Mouse (Mus musculus): ENCODE results near the gene Gpr27.

Gene Gpr27

DNA sequence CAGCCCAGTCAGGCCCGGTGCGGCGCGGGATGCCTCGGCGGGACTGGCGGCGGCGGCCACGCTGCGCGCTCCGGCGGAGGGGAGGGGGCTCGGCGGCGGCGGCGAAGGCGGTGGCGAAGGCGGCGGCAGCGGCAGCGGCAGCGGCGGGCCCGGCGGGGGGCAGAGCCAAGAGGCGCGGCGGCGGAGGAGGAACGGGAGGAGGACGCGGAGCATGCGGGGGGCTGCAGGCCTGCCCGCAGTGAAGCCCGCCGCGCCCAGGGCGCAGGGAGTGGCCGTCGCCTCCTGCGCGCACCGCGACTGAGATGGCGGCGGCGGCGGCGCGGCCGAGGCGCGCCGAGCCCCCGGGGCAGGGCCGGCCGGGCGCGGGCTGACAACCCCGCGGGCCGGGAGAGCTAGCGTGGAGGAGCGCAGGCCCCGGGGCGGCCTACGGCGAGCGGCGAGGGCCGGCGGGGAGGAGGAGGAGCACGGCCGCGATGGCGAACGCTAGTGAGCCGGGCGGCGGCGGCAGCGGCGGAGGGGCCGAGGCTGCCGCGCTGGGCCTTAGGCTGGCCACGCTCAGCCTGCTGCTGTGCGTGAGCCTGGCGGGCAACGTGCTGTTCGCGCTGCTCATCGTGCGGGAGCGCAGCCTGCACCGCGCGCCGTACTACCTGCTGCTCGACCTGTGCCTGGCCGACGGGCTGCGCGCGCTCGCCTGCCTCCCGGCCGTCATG, at the start of gene Gpr27:
TSS of gene Gpr27 (plus strand) at position 474 of the 710 bp plus-strand sequence.
- peak; percentile 64 for ATAC-seq (ENCODE audit: insufficient number of reproducible peaks, low FRiP score, low TSS enrichment)

DNA sequence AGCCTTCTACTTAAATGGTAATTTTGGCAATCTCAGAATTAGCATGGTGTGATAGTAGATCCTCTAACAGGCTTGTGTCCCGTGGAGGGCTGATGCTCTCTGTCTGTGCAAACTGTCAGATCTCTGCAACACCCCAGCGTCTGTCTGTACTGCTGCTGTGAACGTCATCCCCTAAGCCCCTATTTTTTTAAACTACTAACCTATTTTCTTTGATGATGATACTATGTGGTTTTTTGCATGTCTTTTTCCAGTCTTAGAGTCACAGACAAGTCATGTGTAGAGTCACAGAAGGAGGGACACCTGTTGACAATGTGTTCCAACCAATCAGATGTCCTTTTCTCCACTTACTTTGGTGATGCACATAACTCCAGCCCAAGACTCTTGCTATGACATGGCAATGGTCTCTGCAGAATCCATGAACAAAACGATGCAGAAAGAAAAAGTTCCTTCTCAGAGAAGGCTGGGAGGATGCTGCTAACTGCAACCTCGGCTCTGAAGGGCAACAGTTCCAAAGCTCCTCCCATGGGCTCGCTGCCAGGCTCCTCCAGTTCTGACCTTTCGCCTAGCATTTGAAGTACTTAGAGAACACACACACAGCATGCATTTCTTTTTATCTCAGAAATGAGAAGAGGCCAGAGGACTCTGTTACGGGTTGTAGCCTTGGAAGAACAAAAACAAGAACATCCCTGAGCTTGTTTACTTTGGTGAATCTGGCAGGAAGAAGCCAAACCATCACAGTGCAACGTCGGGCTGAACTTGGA, 48.9 kb upstream of the Gpr27 start:
- ATAC-seq (ENCODE audit: insufficient number of reproducible peaks, low FRiP score, low TSS enrichment): no peak

DNA sequence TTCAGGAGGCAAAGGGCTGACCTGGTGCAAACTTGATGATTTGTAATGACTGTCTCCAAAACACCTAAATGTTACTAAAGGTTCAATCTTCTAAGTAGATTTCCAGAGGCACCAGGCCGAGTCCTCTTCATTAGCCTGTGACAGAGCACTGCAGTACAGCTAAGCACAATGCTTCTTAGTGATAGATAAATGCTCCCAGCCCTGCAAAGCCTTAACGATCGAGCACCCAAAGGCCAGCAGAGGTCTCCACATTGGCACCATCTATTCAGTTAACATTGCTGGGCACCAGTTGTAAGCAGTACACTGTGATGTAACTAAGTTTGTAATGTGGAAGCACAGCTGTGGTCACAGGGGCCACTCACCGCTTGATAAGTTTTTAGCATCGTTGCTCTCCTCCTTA, 48.1 kb upstream of the Gpr27 start:
- no peak for ATAC-seq (ENCODE audit: insufficient number of reproducible peaks, low FRiP score, low TSS enrichment)

DNA sequence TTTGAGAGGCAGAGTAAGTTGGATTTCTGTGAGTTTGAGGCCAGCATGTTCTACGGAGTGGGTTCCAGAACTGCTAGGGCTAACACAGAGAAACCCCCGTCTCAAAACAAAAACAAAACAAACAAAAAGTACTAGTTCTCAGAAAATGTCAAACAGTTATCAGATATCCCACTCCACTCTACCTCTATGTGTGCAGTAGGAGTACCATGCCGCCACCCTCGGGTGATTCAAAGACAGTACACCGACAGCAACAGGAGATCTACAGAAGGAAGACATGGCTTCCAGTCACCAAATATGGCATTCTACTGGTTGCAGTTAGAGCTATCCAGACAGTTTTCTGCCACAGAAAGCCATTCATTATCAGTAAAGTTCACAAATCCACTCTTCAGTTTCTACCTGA, 47.6 kb upstream of the Gpr27 start:
- no peak for ATAC-seq (ENCODE audit: insufficient number of reproducible peaks, low FRiP score, low TSS enrichment)

DNA sequence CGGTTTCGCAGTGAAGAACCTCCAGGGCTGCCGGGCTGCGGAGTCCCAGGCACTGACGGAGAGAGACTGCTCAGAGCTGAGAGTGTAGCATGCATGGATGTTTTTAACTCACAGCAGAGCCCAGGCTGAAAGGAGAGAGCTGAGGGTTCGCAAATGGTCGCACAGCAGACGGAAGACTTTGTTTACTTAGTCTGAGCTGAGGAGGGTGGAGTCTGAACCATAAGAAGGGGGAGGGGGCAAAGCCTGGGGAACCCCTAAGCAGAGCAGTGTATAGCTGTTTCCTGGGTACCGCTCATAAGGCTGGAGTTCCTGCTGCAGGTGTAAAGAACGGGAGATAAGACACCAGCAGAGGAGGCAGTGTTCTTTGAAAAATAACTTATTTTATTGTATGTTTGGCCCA, 46.1 kb upstream of the Gpr27 start:
- ATAC-seq (ENCODE audit: insufficient number of reproducible peaks, low FRiP score, low TSS enrichment): no peak

DNA sequence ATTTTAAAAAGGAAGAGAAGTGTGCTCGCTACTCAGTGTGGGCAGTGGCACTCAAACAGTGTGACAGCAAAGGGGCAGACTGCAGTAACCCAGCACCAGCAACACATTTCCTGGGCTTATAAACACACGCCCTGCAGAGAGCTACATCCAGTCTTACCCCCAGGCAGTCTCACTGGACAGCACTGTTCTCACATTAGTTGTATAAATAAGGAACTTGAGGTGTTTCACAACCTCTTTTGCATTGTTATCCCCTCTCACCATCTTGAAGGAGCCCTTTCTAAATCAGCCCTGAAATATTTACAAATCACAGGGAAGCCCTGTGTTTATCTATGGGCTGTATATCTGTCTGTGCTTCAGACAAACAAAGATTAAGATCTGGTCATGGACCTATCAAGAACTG, 43.2 kb upstream of the Gpr27 start:
- no peak for ATAC-seq (ENCODE audit: insufficient number of reproducible peaks, low FRiP score, low TSS enrichment)

DNA sequence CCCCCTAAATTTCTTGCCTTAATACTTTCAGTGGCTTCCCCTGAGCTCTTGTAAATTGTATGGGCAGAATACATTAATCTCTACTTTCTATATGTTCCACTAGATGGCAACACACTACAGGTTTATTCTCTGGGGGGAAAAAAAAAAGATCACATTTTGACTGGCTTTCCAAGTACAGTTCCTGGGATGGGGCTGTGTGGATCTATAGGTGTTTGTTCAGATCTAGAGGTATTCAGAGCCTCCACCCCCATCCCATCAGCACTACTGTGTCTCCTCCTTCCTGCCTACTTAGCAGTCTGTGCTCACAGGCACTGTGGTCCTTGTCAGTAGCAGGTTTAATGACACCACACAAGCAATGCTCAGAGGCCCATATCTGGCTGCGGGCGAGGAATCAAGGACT, 40.1 kb upstream of the Gpr27 start:
- ATAC-seq (ENCODE audit: insufficient number of reproducible peaks, low FRiP score, low TSS enrichment): no peak

DNA sequence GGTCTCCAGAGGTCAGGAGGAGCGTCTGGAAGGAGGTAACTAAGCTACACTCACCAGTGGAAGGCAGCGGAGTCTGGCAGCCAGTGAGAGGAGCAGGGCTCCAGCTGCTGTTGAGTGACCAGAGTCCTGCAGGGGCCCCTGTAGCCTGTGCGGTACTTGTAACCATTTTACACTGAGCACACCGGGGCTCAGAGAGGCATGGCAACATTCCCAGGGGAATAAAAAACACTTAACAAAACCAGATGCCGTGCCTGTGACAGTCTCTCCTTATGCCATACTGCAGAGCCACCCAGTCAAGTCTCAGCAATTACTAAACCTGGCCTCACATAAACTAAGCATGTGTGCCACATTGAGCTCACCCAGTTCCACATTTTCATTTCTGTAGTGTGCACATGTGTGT, 38.1 kb upstream of the Gpr27 start:
- ATAC-seq (ENCODE audit: insufficient number of reproducible peaks, low FRiP score, low TSS enrichment): no peak

DNA sequence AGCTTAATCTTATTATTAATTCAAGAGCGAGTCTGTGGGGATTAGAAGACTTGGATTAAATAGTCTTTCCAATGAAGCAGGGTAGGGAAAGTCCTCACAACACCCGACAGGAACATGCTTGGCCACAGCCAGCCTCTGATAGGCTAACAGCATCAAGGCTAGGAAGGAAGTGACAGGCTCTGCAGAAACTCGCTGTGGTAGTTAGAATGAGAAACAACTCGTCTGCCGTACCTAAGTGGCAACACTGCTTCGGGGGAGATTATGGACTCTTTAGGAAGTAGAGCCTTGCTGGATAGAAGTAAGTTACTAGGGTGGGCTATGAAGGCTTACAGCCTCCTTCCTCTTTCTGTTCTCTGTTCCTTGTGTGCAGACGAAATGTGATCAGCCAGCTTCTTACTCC, 37.0 kb upstream of the Gpr27 start:
- ATAC-seq (ENCODE audit: insufficient number of reproducible peaks, low FRiP score, low TSS enrichment): no peak

DNA sequence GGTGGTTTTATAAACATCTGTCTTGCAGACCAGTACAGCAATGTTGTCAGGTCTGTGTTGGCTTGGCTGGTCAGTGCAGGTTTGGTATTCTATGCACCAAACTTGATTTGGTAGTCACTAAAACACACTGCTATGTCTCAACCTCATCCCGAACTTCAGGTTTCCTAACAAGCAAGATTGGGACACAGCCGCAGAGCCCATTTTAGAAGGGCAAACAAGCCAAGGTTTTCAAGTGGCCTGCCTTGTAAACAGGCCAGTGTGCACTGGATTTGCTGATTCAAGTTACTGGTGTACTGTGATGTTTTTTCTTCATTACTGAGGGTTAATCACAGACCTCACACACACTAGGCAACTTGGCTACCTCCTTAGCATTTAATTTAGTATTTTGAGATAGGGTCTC, 36.4 kb upstream of the Gpr27 start:
- ATAC-seq (ENCODE audit: insufficient number of reproducible peaks, low FRiP score, low TSS enrichment): no peak

DNA sequence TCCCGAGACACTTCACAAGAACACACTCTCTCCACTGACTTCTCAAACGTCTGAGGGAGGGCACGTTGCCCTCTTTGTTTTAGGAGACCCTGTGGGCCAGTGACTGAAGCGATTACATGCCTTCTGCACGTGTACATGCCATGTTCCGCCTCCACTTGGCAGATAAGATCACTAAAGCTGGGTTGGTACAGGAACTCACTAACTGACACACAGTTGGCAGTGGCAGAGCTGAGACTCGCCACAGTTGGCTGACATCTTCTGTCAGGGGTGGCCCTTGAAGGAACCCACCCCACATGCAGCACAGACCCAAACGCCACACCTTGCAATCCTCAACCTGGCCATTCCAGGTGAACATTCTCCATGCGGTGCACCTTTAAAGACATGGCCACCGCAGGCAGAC, 33.9 kb upstream of the Gpr27 start:
- no peak for ATAC-seq (ENCODE audit: insufficient number of reproducible peaks, low FRiP score, low TSS enrichment)

DNA sequence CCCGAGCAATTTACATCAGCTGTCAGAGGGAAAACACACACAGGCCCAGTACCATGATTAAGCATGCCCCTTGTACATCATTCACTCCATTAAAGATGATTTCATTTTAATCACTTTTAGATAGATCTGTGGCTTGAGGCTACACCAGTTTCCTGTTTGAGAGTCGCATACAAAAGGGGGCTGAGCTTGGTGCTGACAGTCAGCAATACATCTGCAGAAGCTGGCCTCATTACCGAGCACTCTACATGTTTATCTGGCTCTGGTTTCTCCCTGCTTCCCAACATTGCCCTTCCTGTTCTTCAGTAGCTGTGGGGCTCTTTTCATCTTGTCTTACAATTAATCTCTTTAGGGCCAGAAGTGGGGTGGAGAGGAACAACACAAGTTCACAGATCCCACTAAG, 32.0 kb upstream of the Gpr27 start:
- ATAC-seq (ENCODE audit: insufficient number of reproducible peaks, low FRiP score, low TSS enrichment): no peak

DNA sequence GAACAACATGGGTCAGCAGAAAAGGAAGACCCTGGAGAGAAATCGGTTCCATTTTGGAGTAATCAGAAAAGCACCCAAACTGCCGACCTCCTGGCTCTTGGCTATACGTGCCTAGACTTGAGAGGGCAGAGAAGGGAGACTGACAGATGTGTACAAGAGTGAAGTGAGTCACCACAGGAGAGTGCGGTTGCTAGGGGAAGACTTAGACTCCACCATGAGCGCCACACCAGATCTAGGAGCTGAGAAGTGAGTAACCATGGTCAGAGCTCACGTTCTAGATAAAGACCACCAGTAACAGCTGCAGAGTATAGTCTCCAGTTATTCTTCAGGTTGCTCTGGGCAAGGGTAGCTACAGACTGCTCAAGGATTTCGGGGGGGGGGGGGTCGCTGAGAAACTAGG, 29.2 kb upstream of the Gpr27 start:
- ATAC-seq (ENCODE audit: insufficient number of reproducible peaks, low FRiP score, low TSS enrichment): no peak

DNA sequence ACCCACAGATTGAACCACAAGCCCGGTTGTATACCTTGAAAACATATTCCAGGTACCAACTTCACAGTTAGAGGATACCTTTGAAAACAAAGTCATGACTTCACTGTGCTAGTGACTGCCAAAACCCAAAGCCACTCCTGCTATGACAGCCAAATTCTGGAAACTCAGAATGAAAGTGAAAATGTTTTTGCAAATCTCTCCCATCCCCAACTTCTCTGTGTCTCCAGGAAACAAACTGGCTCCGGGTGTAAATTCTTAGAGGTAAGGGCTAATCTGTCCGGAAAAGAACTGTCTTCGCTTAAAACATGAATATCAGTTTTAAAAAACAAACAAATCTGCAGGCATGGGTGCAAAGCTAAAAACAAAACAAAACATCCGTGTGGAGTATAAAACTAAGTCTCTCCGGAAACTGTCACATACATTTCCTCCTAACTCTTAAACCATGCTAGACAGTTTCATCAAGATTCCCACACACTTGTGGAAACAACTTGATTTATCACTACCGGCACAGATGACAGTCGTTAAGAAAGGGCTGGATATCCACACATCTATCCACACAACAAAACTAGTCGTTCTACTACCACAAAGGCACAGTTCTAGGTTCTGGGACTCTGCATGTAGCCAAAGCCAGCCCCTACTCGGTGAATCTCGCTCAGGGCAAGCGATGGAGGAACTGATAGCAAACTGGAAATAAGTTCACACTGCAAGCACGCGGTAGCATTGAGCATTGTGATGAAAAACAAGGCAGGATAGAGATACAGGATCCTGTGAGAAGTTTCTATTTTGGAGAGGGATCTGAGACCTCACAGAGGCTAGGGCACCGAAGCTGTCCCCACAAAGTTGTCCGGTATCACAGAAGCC, 26.8 kb upstream of the Gpr27 start:
- ATAC-seq (ENCODE audit: insufficient number of reproducible peaks, low FRiP score, low TSS enrichment): no peak; the same call in 1 of the 2 replicates

DNA sequence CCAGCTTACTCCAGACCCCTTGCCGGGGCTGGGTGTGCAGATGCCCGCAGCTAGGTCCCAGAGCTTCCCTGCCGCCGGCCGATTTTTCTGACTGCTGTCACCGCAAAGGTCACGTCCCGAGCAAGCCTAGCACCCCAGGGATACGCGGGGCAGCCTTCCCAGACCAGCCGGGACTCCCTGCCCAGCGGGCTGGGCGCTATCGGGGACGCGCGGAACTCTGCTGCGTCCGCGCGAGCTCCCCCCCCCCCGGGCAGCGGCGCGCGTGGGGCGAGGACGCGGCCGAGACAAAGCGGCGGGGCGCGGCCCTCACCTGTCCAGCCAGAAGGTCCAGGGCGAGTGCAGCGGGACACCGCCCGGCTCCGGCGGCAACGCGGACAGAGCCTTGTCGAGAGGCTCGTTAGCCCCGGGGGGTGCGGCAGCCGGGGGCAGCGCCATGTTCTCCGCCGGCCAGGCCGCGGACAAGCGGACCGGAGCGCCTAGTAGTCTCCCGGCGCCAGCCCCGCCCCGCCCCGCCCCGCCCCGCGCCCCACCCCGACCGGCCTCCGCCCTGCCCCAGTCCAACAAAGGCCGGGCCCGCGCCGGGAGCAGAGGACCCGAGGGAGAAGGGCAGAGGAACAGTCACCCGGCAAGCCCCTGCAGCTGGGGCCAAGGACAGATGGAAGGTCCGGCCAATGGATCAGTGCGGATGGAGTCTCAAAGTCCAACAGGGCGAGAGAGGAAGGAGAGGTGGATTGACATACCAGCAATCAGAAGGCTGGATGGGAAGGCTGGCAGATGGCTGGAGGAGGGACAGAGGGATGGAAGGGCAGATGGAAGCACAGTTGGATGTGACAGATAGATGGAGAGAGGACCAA, 25.9 kb upstream of the Gpr27 start, which contains the start of the genes Eif4e3 and Gm20696:
TSS of gene Eif4e3 (minus strand) at position 454 of the 854 bp plus-strand sequence.
TSS of gene Gm20696 (minus strand) at position 480 of the 854 bp plus-strand sequence.
- peak; percentile 89 for ATAC-seq (ENCODE audit: insufficient number of reproducible peaks, low FRiP score, low TSS enrichment)

DNA sequence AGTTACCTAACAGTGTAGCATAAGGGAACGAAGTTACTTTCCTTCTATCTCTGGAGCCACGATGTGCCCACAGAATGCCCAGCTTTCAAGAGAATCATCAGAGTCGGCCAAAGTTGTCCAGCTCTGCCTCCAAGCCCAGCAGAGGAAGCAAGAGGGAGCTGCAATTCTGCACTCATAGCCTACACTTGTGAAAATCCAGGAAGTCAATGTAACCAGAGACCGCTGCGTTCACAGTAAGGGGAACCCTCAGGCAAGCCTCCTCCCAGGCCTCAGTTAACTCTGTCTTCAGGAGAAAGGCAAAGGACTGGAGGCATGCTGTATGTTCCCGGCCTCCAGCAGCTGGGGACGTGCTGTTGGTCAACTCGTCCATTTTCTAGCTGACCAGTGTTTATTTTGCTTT, 25.2 kb upstream of the Gpr27 start:
- no peak; the same call in 1 of the 2 replicates for ATAC-seq (ENCODE audit: insufficient number of reproducible peaks, low FRiP score, low TSS enrichment)

DNA sequence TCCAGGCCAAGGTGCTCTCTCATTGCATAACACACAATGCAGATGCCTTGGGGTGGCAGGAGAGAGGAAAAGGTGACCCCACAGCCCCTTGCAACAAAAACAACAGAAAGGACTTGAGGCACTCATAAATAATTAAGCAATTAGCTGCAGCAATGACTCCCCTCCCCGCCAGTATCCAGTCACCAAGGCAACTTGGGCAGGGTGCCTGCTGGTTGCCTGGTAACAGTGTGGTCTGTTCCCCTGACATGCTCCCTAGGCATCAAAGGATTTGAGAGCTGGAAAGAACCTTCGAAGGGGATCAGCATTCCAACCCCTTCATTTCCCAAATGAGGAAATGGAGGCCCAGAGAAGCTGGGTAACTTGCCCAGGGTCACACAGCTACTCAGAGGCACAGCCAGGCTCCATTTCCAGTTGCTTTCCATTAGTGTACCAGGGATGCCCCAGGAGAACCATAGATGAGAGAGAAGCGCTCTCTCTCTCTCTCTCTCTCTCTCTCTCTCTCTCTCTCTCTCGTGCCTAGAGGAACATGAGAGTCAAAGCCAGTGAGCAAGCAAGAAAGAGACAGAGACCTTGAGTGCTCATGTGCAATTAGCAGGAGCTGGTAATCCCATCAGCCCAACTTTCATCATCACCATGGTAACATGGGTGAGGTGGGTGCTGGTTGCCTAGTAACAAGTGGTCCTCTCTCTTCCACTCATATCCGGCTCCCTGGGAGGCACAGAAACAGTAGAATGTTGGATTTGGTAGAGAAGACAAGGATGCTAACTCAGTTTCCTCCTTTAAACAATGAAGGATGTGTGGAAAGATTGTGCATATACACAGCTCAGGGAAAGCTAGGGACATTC, 22.8 kb upstream of the Gpr27 start:
- no peak for ATAC-seq (ENCODE audit: insufficient number of reproducible peaks, low FRiP score, low TSS enrichment)

DNA sequence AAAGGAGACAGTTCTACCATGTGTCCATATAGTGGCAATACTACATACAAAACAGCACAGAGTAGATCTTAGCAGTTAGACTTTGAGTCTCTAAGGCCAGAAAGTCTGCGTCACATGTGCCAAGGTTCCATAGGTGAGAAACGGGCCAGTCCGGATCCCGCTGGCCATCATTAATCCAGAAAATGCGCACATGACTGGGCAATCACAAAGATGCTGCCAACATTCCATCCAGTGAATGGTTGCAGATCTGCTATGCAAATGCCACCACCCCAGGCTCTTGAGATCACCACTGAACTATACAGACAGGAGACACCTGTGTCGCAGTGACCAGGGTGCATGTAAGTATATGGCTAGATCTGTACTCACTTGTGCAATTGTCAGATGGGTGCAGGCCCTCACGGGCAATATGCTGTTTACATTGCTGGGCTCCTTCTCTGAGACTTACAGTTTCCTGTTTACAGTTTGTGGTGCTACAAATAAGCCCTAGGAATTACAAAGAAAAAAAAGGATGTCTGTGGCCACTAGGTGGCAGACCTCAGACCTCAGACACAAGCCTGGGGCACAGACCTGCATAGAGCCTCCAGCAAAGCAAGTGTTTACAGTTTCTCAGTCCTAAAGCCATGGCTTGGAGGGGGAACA, 21.9 kb upstream of the Gpr27 start:
- ATAC-seq (ENCODE audit: insufficient number of reproducible peaks, low FRiP score, low TSS enrichment): peak; percentile 22; the same call in 1 of the 2 replicates

DNA sequence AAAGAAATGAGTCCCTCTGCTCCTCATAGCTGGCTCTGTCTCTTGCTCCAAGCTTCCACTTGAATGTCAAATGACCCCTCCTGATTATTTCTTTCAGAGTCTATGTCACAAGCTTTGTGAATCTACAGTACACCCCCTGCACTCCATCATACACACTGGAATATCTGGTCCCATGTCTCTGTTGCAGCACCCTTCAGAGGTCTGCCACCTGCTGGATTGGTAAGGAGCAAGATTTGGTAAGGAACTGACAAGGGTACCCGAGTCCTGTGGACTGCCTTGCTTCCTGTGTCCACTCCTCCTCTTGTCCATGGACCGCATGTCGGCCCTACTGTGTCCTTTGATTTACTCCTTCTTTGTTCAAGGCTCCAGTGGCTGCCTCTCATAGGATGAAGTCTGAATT, 20.7 kb upstream of the Gpr27 start:
- ATAC-seq (ENCODE audit: insufficient number of reproducible peaks, low FRiP score, low TSS enrichment): no peak

Measured in cerebellum, adult (tissue).